Mouse (Mus musculus): ENCODE results near the gene Nol3.

The Nol3 gene

GRCm38 (mm10) chr8:105308428-105308827 lies 32.5 kb downstream of the Nol3 start:
- no peak for DNase-seq (ENCODE audit: low read depth)

- DNase-seq (ENCODE audit: low read depth), result no peak
These were observed 33.4 kb downstream of the Nol3 start for GRCm38 (mm10) chr8:105309142-105309847.

GRCm38 (mm10) chr8:105310118-105310517 lies 34.2 kb downstream of the Nol3 start:
- DNase-seq (ENCODE audit: low read depth), result no peak

- no peak for DNase-seq (ENCODE audit: low read depth)
These were observed 35.8 kb downstream of the Nol3 start for GRCm38 (mm10) chr8:105311718-105312117.

GRCm38 (mm10) chr8:105312891-105313481 lies 37.0 kb downstream of the Nol3 start:
- DNase-seq (ENCODE audit: low read depth), result no peak

- no peak for DNase-seq (ENCODE audit: low read depth)
These were observed 37.9 kb downstream of the Nol3 start for GRCm38 (mm10) chr8:105313622-105314402.

- DNase-seq (ENCODE audit: low read depth), result no peak
These were observed 39.3 kb downstream of the Nol3 start for GRCm38 (mm10) chr8:105315073-105315769.

GRCm38 (mm10) chr8:105317941-105318340 lies 42.0 kb downstream of the Nol3 start:
- no peak for DNase-seq (ENCODE audit: low read depth)

- DNase-seq (ENCODE audit: low read depth), result no peak
These were observed 42.8 kb downstream of the Nol3 start for GRCm38 (mm10) chr8:105318662-105319190.

- peak; percentile 37 for DNase-seq (ENCODE audit: low read depth)
These were observed 47.2 kb downstream of the Nol3 start for GRCm38 (mm10) chr8:105323183-105323582.

- no peak for DNase-seq (ENCODE audit: low read depth)
These were observed 49.7 kb downstream of the Nol3 start for GRCm38 (mm10) chr8:105325641-105326093.

GRCm38 (mm10) chr8:105326141-105326672 lies 50.3 kb downstream of the Nol3 start, which contains the start of the genes Lrrc29 and Tmem208:
TSS of gene Lrrc29 (minus strand) at chr8:105326278.
TSS of gene Tmem208 (plus strand) at chr8:105326354.
- DNase-seq (ENCODE audit: low read depth), result peak; percentile 97

GRCm38 (mm10) chr8:105326968-105327367 lies 51.0 kb downstream of the Nol3 start:
- DNase-seq (ENCODE audit: low read depth), result no peak

GRCm38 (mm10) chr8:105330325-105330724 lies 54.4 kb downstream of the Nol3 start:
- no peak for DNase-seq (ENCODE audit: low read depth)

GRCm38 (mm10) chr8:105331469-105331868 lies 55.5 kb downstream of the Nol3 start:
- no peak for DNase-seq (ENCODE audit: low read depth)

All from 416B (cell line).